ENCODE assay signal across 30 mouse cellular contexts in genomic region chr14:5987136-5987535, GRCm38 (mm10). TPM values are rescaled to one million over a fixed set of nuclear protein-coding genes. Genes with fewer than 3 reads are reported as not detected.
DNase-seq lines count a peak whose midpoint lies in the region; TF ChIP-seq lines count a peak whose summit lies in the region.
"Not testable (repeated sequence)": the region's sequence is repeated elsewhere in the genome, so short reads cannot be mapped to it uniquely, and the experiment has no call there.
"Had no signal": no experiment of that assay in that cellular context is flagged by ENCODE, and none has a peak within 500 bp of the region (broad histone marks: within the 10 kb centered on the region; RNA-seq: fewer than 3 reads in every experiment).

No protein-coding gene starts in this region.

- H3K27ac ChIP-seq in thymus, adult 2 months (ENCODE audit: control insufficient read depth, insufficient read depth, low read length) = not testable (repeated sequence)

- intact Hi-C loops in left cerebral cortex, postnatal 4 days (cut with DNase I) = not testable (repeated sequence)

- 90% methylated on average over 7 of the region's 7 CpGs for WGBS in thymus, adult 2 months

- not testable (repeated sequence) for H3K27me3 ChIP-seq in thymus, adult 2 months (ENCODE audit: control insufficient read depth, insufficient read depth, low read length)

- not testable (repeated sequence) for H3K4me1 ChIP-seq in thymus, adult 2 months (replicated peaks; ENCODE audit: control insufficient read depth, insufficient read depth, low read length)

- not testable (repeated sequence) for H3K4me3 ChIP-seq in thymus, adult 2 months (ENCODE audit: control insufficient read depth, insufficient read depth, low read length)

- TF ChIP-seq CTCF in thymus, adult 2 months (IDR thresholded peaks at IDR 0.05; ENCODE audit: borderline replicate concordance, control insufficient read depth, extremely low read depth, insufficient read depth, low read length, poor library complexity) = not testable (repeated sequence)

- H3K36me3 ChIP-seq in thymus, adult 2 months (ENCODE audit: control insufficient read depth, insufficient read depth, low read length) = not testable (repeated sequence)

- not testable (repeated sequence) for TF ChIP-seq POLR2A in thymus, adult 2 months (IDR thresholded peaks at IDR 0.05; ENCODE audit: control insufficient read depth, extremely low read depth, insufficient read depth, low read length, poor library complexity)

- peak; percentile 2 to 18 for DNase-seq in adrenal gland, adult 18-20 months (ENCODE audit: low spot score in 2 of 2)
- peak; percentile 2 for DNase-seq in cerebellum, adult 9-10 months
- DNase-seq in gastrocnemius, postnatal 10 days = peak; percentile 8
- DNase-seq in heart, adult 9 months (ENCODE audit: low spot score in 2 of 2) = peak; percentile 4 to 11
- peak; percentile 1 for DNase-seq in left cerebral cortex, postnatal 4 days
- DNase-seq in spleen, postnatal 10 days (ENCODE audit: low spot score in 2 of 2) = peak; percentile 8 to 15
- DNase-seq in thymus, adult 2 months = peak; percentile 2
- DNase-seq in urinary bladder, postnatal 10 days (ENCODE audit: low spot score) = peak; percentile 16

RNA-seq across cellular contexts. Expression of gene Gm3453, which starts 8.2 kb away (rescaled TPM):
- not detected for total RNA-seq in adrenal gland, adult 18-20 months (2021)
- total RNA-seq in gastrocnemius, postnatal 10 days (2021) = not detected
- under 1 TPM; 0.66 to 0.80 TPM for total RNA-seq in left cerebral cortex, postnatal 4 days (2021)
- polyA plus RNA-seq in thymus, adult 2 months (2012; rRNA removed) = not detected in 2 replicates
- total RNA-seq: granulocyte monocyte progenitor cell, adult 5-6 weeks; heart, postnatal 10 days; hindbrain, postnatal 0 days; left cerebral cortex, adult 18-20 months; left cerebral cortex, postnatal 25 days; megakaryocyte, adult 5-6 weeks had no signal
- polyA plus RNA-seq: CD4-positive, CD25-positive, alpha-beta regulatory T cell, adult 4 months; cerebellum, adult 2 months; cortical plate, adult 2 months; embryonic facial prominence, embryonic 10.5 days; forebrain, embryonic 15.5 days; heart, embryonic 12.5 days; hindbrain, embryonic 11.5 days; hindbrain, postnatal 0 days; intestine, embryonic 16.5 days; kidney, embryonic 14.5 days; large intestine, adult 2 months; limb, embryonic 14.5 days; liver, embryonic 13.5 days; lung, adult 2 months; midbrain, embryonic 12.5 days; neural tube, embryonic 15.5 days; stomach, embryonic 16.5 days had no signal

RNA-seq across cellular contexts. Expression of gene Gm3248, which starts 25.6 kb away (rescaled TPM):
- under 1 TPM in 1 of 2 experiments, not detected in 1; 0.16 TPM for total RNA-seq in adrenal gland, adult 18-20 months (2021)
- under 1 TPM; 0.82 to 0.88 TPM for total RNA-seq in gastrocnemius, postnatal 10 days (2021)
- total RNA-seq in left cerebral cortex, postnatal 4 days (2021) = 1 to 10 TPM; 1.9 to 2.0 TPM
- polyA plus RNA-seq in thymus, adult 2 months (2012; rRNA removed) = not detected in 2 replicates
- total RNA-seq: granulocyte monocyte progenitor cell, adult 5-6 weeks; megakaryocyte, adult 5-6 weeks had no signal
- polyA plus RNA-seq: liver, embryonic 13.5 days had no signal
